Mouse (Mus musculus): ENCODE measurements around the gene Abcb4. TPM values are rescaled to one million over a fixed set of nuclear protein-coding genes. Genes with fewer than 3 reads are reported as not detected.
"Not testable (repeated sequence)": the region's sequence is repeated elsewhere in the genome, so short reads cannot be mapped to it uniquely, and the experiment has no call there.

The Abcb4 gene
- 0.20 and 1.2 TPM in 2 replicates for polyA plus RNA-seq (2015; fragmentation: Nextera tagmentation; extraction: Ambion mirVana)

DNA sequence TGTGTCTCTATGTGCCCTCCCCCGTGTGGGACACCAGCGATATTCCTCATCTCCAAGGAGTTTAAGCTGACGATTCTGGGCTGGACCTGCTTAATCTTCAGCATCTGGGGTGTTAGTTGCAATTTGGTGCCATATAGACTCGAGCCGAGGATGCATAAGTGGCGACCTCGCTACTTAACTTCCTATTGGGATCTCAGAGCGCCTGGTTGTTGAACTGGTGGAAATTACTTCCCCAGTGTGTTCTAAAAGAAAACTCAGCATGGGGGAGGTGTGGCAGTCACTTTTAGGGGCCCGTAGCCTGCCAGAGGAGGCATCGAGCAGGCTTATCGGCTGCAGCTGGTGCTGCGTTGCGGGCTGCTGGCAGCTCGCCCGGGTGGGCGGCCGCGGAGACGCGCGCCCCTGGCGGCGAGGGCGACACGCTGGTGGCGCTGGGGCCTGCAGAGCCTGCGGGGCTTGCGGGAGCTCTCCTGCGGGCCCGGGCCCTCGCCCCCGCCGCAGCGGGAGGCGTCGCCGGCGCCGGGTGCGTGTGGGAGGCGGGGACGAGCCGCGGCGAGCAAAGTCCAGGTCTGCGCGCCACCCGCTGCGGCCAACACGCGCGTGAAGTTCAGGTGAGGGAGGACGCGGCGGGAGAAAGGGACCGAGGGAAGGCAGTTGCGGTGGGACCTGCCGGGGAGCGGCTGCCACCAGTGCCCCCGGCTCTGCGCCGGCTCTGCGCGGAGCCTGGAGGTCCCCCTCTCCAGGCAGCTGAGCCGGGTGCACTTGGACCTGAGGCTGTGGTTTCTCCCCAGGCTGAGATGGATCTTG lies at the start of gene Abcb4:
Gene Abcb4 (plus strand): TSS at position 418 of the 804 bp plus-strand sequence.
- Histone ChIP-seq H3K9ac (peak within 1 kb of the TSS; percentile 70), H3K27ac (no peak within 1 kb of the TSS), H3K9me3 (0 out of 2 replicates have a peak, but pooled peaks cover 3% of the 10 kb centered on the region), H3K4me2 (peak within 1 kb of the TSS; percentile 95), H3K4me3 (peak within 1 kb of the TSS; percentile 60), H3K4me1 (no peaks in the 10 kb centered on the region), H3K36me3 (no peaks in the 10 kb centered on the region), H3K27me3 (peaks cover 41% of the 10 kb centered on the region)
- 1% methylated on average over 62 of the region's 65 CpGs for WGBS
- peak; percentile 73 for ATAC-seq (ENCODE audit: insufficient number of reproducible peaks, insufficient read depth, low FRiP score, low TSS enrichment, low read depth)

DNA sequence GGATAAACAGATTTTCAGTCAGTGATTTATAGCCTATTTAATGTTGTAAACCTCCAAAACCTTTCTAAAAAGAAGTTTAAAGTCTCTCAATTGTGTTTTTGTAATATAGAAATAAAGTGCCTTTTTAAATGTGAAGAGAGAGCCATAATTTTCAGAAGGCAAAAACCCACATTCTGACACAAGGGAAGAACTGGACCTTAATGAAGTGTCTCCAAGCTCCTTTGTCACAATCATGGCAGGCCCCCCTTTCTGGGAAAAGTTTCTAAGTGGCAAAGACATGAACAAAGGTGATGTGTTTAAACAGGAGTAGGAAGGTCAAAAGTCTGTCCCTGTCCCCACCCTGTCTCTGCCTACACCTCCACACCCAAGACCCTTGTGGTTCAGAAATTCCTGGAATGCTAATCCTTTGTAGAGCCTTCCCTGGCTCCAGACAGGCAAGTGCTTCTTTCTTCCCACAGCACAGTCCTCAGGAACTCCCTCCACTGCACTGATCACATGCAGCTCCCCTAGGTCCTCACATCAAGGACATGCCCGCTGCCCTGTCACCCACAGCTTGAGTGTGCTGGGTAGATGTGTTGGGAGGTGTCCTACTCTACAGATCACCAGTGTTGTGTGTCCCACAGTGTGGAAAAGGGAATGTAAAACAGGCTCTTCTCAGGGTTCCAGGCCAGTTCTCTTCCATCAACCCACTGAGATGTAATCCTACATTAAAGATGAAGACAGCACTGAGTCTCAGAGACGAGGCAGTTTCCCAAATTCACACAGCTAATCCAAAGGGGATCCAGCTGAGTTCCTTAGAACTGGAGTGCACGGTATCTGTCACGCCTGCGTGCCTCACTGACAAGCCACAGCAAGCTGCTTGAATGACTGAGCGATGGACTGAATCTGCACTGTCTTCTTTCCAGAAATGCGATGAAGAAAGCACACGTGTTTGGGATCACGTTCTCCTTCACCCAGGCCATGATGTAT lies 44.6 kb upstream of the Abcb4 start:
- not testable (repeated sequence) for H3K9ac ChIP-seq; H3K36me3 ChIP-seq; H3K27ac ChIP-seq; H3K4me2 ChIP-seq; H3K27me3 ChIP-seq; ATAC-seq (ENCODE audit: insufficient number of reproducible peaks, insufficient read depth, low FRiP score, low TSS enrichment, low read depth); H3K4me3 ChIP-seq; H3K9me3 ChIP-seq; H3K4me1 ChIP-seq
- WGBS: 53% methylated on average over 7 of the region's 9 CpGs

DNA sequence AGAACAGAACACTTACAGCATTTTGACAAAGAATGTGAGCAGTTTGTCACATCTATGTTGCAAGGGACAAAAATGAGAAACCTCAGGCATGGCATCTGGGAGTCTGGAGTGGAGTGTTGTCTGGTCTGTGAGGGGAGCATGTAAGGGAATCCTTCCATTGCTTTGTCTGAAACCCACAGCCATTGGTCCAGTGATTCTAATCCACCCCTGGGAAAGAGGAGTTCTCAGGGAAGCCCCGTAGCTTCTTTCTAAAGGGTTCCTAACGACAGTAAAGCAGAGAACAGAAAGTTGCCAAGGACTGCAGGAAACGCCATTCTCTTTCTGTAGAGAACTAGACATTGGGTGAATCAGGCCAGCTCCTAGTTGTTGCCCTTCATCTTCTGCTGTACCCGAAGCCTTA lies 42.7 kb upstream of the Abcb4 start:
- no peak for ATAC-seq (ENCODE audit: insufficient number of reproducible peaks, insufficient read depth, low FRiP score, low TSS enrichment, low read depth)
- Histone ChIP-seq H3K4me2 (no peak overlapping the region), H3K4me3 (no peak overlapping the region), H3K9ac (no peak overlapping the region), H3K4me1 (no peaks in the 10 kb centered on the region), H3K27me3 (no peaks in the 10 kb centered on the region), H3K27ac (no peak overlapping the region), H3K9me3 (no peaks in the 10 kb centered on the region), H3K36me3 (no peaks in the 10 kb centered on the region)
- WGBS: 69% methylated on average over 4 of the region's 4 CpGs

DNA sequence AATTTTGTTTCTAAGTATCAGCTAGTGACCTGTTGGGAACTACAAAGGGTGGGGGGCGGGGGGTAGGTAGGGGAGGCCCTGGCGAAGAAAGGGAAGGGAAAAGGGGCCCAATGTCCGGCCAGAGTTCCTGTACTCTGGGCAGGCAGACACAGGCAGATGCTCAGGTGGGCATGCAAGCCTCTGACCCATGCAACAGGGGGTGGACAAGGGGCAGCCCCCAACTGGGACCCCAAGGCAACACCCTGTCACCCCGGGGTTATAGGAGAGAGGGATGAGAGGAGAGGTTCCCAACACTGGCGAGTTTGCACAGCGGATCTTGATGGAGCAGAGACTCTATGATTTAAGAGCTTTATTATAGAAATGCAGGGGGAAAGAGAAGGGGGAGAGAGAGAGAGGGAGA lies 36.3 kb upstream of the Abcb4 start:
- Histone ChIP-seq H3K27me3 (no peaks in the 10 kb centered on the region), H3K27ac (no peak overlapping the region)
- WGBS: 84% methylated on average over 6 of the region's 6 CpGs

DNA sequence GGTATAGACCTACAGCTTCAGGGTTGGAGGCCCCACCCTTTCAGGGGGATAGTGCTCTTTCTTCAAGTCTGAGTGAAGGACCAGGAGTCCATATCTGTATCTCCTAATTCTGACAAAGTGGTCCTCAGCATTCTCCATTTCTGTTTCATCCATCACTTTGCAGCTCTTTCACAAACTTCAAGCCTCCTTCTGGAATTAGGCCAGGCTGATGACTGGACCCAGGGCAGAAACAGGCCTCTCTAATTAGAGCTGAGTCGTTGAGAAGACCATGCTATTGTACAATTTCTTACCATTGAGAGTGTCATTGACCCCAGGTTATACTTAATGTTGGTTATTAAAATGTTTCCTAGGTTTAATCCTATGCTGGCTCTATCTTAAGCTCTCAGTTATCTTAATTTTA lies 31.7 kb upstream of the Abcb4 start:
- no peak overlapping the region for H3K4me3 ChIP-seq
- no peaks in the 10 kb centered on the region for H3K9me3 ChIP-seq
- no peak overlapping the region for H3K9ac ChIP-seq
- H3K4me1 ChIP-seq: no peaks in the 10 kb centered on the region
- H3K27ac ChIP-seq: no peak overlapping the region
- no peak overlapping the region for H3K4me2 ChIP-seq
- ATAC-seq (ENCODE audit: insufficient number of reproducible peaks, insufficient read depth, low FRiP score, low TSS enrichment, low read depth): no peak
- no peaks in the 10 kb centered on the region for H3K36me3 ChIP-seq
- 66% methylated on average over 1 of the region's 1 CpGs for WGBS
- no peaks in the 10 kb centered on the region for H3K27me3 ChIP-seq

More for the DNA sequence above, 36.3 kb upstream of the Abcb4 start:
- Histone ChIP-seq H3K4me1 (no peaks in the 10 kb centered on the region), H3K9me3 (no peaks in the 10 kb centered on the region), H3K36me3 (no peaks in the 10 kb centered on the region), H3K4me2 (no peak overlapping the region), H3K4me3 (no peak overlapping the region), H3K9ac (no peak overlapping the region)
- no peak for ATAC-seq (ENCODE audit: insufficient number of reproducible peaks, insufficient read depth, low FRiP score, low TSS enrichment, low read depth)

DNA sequence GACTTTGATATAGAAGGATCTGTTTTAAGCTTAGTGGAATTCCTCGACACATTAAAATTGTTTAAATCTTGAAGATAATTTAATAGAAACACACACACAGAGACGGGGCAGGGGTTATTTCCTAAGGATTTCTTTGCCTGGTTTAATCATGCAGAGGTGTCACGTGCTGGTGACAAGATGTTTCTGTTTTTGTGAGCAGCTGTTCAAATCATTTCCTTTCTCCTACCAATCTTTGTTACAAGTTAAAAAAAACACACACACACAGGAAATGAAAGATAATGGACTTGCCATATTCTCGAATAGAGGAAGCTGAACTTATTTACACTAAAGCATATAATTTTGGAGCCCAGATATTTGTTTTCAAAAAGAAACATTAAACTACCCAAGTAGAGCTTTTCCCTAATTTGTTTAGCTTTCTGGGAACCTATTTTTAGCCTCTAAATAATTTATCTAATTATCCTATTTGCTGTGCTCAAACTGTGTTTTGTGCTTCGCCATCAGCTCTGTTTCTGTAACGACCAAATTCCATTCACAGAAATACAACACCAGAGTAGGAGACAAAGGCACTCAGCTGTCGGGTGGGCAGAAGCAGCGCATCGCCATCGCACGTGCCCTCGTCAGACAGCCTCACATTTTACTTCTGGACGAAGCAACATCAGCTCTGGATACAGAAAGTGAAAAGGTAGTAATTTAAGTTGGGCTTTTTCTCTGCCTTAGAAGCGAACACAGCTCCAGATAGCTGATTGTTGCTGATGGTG lies 29.8 kb upstream of the Abcb4 start:
- no peak for ATAC-seq (ENCODE audit: insufficient number of reproducible peaks, insufficient read depth, low FRiP score, low TSS enrichment, low read depth)
- Histone ChIP-seq H3K9ac (no peak overlapping the region), H3K36me3 (no peaks in the 10 kb centered on the region), H3K4me2 (no peak overlapping the region), H3K4me3 (no peak overlapping the region), H3K9me3 (no peaks in the 10 kb centered on the region), H3K27ac (no peak overlapping the region), H3K4me1 (no peaks in the 10 kb centered on the region), H3K27me3 (no peaks in the 10 kb centered on the region)
- WGBS: 48% methylated on average over 14 of the region's 14 CpGs

DNA sequence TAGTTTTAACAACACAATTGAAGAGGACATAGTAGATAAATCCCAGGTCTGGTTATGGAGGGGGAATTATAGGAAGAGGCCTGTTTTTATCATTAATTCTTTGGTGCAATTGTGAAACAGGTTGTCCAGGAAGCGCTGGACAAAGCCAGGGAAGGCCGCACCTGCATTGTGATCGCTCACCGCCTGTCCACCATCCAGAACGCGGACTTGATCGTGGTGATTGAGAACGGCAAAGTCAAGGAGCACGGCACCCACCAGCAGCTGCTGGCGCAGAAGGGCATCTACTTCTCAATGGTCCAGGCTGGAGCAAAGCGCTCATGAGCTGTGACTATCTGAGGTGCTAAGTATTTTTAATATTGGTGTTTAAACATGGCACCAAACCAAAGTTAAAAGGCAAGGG lies 27.9 kb upstream of the Abcb4 start:
- H3K9ac ChIP-seq; H3K4me1 ChIP-seq; H3K4me2 ChIP-seq; H3K27me3 ChIP-seq; ATAC-seq (ENCODE audit: insufficient number of reproducible peaks, insufficient read depth, low FRiP score, low TSS enrichment, low read depth); H3K27ac ChIP-seq; H3K9me3 ChIP-seq; H3K36me3 ChIP-seq; H3K4me3 ChIP-seq: not testable (repeated sequence)
- 94% methylated on average over 11 of the region's 11 CpGs for WGBS

DNA sequence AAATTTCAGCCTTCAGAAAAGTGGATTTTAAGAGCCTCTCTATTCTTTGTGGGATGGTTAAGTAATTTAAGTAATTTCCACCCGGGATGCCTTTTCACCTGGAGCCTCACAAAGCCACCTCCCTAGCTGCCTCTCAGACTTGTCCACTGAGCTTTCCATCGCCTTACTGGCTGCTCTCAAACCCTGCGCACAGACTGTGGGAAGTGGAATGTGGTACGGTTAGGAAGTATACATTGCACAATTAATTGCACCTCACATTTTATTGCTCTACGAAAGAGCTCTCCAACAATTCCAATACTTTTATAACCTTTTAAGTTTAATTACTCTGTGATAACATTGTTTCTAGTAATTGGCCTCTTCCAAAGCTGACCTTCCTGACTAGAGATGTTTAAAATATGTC lies 27.2 kb upstream of the Abcb4 start:
- no peak overlapping the region for H3K9ac ChIP-seq
- no peaks in the 10 kb centered on the region for H3K36me3 ChIP-seq
- H3K9me3 ChIP-seq: no peaks in the 10 kb centered on the region
- ATAC-seq (ENCODE audit: insufficient number of reproducible peaks, insufficient read depth, low FRiP score, low TSS enrichment, low read depth): no peak
- no peaks in the 10 kb centered on the region for H3K27me3 ChIP-seq
- H3K4me2 ChIP-seq: no peak overlapping the region
- H3K27ac ChIP-seq: no peak overlapping the region
- no peak overlapping the region for H3K4me3 ChIP-seq
- WGBS: 80% methylated on average over 5 of the region's 5 CpGs
- no peaks in the 10 kb centered on the region for H3K4me1 ChIP-seq

DNA sequence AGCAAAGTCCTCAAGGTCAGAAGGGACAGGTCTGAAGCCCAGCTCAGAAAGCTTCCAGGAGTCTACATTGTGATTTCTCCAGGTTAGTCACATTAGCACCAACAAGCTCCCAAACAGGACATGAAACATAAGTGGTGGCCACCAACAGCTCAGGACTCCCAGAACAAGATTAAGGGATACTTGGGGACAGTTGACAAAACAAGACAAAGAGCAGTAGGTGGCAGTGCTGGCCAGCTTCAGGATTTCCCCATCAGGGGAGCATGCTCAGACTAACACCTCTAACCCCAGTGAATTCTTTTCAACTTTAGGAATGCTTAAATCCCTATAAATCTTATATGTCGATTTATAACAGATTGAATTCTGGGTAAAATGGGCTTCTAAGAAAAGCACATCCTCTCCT lies 25.5 kb upstream of the Abcb4 start:
- H3K9me3 ChIP-seq: no peaks in the 10 kb centered on the region
- no peaks in the 10 kb centered on the region for H3K4me1 ChIP-seq
- no peak overlapping the region for H3K27ac ChIP-seq
- H3K4me3 ChIP-seq: no peak overlapping the region
- no peaks in the 10 kb centered on the region for H3K27me3 ChIP-seq
- no peaks in the 10 kb centered on the region for H3K36me3 ChIP-seq
- WGBS: 18% methylated on average over 1 of the region's 1 CpGs
- H3K4me2 ChIP-seq: no peak overlapping the region
- no peak overlapping the region for H3K9ac ChIP-seq
- ATAC-seq (ENCODE audit: insufficient number of reproducible peaks, insufficient read depth, low FRiP score, low TSS enrichment, low read depth): no peak

DNA sequence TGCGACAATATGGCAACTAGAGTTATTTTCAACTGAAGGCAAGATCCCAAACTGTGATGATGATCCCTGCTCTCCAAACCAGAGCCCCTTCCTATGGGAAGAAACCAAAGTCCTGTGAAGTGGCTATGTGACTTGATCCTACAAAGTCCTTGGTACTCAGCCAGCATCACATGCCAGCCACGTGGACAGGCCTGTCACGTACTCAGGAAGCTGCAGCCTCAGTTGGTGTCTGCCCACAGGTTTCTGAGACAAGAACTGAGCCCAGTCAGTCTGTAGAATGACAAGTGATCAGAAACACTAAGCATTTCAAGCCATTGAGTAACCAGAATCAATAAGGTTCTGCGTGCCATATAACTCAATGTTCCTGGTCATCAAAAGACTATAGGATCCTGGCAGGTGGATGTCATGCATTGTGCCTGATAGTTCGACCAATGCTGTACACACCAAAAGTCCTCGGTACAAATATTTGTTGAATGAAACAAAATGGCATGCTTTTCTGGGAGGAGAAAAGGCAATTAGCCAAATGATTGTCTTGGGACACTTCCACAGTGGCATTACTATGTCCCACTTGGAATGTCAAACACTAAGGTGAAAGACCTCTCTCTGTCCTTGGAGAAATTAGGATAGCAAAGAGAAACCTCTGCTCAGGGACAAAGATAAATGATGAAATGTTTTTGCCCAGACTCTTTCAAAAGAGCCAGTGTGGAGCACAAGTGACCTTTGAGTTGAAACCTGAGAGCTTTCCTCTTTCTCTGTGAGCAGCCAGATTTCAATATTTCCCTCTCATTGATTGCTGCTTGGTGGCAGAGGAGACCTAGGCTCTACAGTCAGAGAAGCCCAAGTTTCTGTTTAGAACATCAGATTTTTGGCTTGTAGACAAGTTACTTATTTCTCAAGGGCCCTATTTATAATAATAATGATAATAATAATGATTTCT lies 20.3 kb upstream of the Abcb4 start:
- no peaks in the 10 kb centered on the region for H3K27me3 ChIP-seq
- no peak for ATAC-seq (ENCODE audit: insufficient number of reproducible peaks, insufficient read depth, low FRiP score, low TSS enrichment, low read depth)
- no peak overlapping the region for H3K4me3 ChIP-seq
- WGBS: 84% methylated on average over 6 of the region's 6 CpGs
- no peak overlapping the region for H3K9ac ChIP-seq
- no peaks in the 10 kb centered on the region for H3K36me3 ChIP-seq
- no peaks in the 10 kb centered on the region for H3K4me1 ChIP-seq
- H3K4me2 ChIP-seq: no peak overlapping the region
- no peak overlapping the region for H3K27ac ChIP-seq
- H3K9me3 ChIP-seq: no peaks in the 10 kb centered on the region

All from embryonic facial prominence, embryonic 13.5 days (tissue).